Mouse (Mus musculus) MEL (cell line): Measurements from ENCODE around the gene Pon2. TPM values are rescaled to one million over a fixed set of nuclear protein-coding genes. Genes with fewer than 3 reads are reported as not detected.

ENCODE experiments used
- DNase-seq: peaks from one replicate; pipeline ENCODE4 v3.0.0; 2011; ENCODE audit warnings: low read depth, low spot score
- H3K27ac ChIP-seq: 2 replicates; pipeline ENCODE4 v1.5.1; 2012; ENCODE audit warnings: low read depth, mild to moderate bottlenecking, control low read depth, low read length, moderate library complexity; ENCODE audit not compliant: control insufficient read depth
- H3K27me3 ChIP-seq, 2 experiments: fragments of 150-350 bp in 1 of 2; sonication (generic) in 1 of 2; 2 replicates each; pipeline ENCODE4 v1.6.1; 2012; ENCODE audit warnings: low read length in 2 of 2, mild to moderate bottlenecking in 2 of 2, improper control_type of control experiment in 1 of 2, moderate library complexity in 1 of 2; ENCODE audit not compliant: insufficient read depth in 2 of 2, control insufficient read depth in 1 of 2
- H3K36me3 ChIP-seq, 2 experiments: 2 replicates each; pipeline ENCODE4 v1.6.1; 2012 to 2014; ENCODE audit warnings: low read length in 2 of 2, improper control_type of control experiment in 1 of 2, inconsistent platforms in 1 of 2, mild to moderate bottlenecking in 1 of 2; ENCODE audit not compliant: insufficient read depth in 2 of 2, control insufficient read depth in 1 of 2
- H3K4me1 ChIP-seq, 2 experiments: fragments of 150-350 bp in 1 of 2; sonication (generic) in 1 of 2; 2 replicates each; pipeline ENCODE4 v1.6.1; 2012; ENCODE audit warnings: low read length in 2 of 2, improper control_type of control experiment in 1 of 2, mild to moderate bottlenecking in 1 of 2; ENCODE audit not compliant: insufficient read depth in 2 of 2, control insufficient read depth in 1 of 2
- H3K4me3 ChIP-seq, 2 experiments: fragments of 150-350 bp in 1 of 2; sonication (generic) in 1 of 2; 2 replicates each; pipeline ENCODE4 v1.5.1; 2012; ENCODE audit warnings: low read depth in 2 of 2, low read length in 2 of 2, mild to moderate bottlenecking in 2 of 2, moderate library complexity in 2 of 2, control low read depth in 1 of 2, improper control_type of control experiment in 1 of 2; ENCODE audit not compliant: control insufficient read depth in 1 of 2, insufficient read depth in 1 of 2
- H3K79me2 ChIP-seq: 2 replicates; pipeline ENCODE4 v1.6.1; 2012; ENCODE audit warnings: mild to moderate bottlenecking, low read length, moderate library complexity; ENCODE audit not compliant: control insufficient read depth, poor library complexity, insufficient read depth
- H3K9ac ChIP-seq: 2 replicates; pipeline ENCODE4 v1.6.1; 2012; ENCODE audit warnings: low read depth, mild to moderate bottlenecking, control low read depth, low read length, moderate library complexity; ENCODE audit not compliant: control insufficient read depth, poor library complexity, severe bottlenecking
- H3K9me3 ChIP-seq: fragments of 150-350 bp; sonication (generic); replicated peaks from 2 replicates; pipeline ENCODE4 v1.6.1; 2012; ENCODE audit warnings: mild to moderate bottlenecking, low read length, improper control_type of control experiment, moderate library complexity; ENCODE audit not compliant: insufficient read depth
- BHLHE40 ChIP-seq: IDR thresholded peaks from 2 replicates; pipeline ENCODE4 v1.6.1; 2012; ENCODE audit warnings: low read depth, mild to moderate bottlenecking, inconsistent platforms, low read length, improper control_type of control experiment, borderline replicate concordance
- CHD1 ChIP-seq: IDR thresholded peaks from 2 replicates; pipeline ENCODE4 v1.6.1; 2012; ENCODE audit warnings: low read depth, mild to moderate bottlenecking, inconsistent platforms, low read length, improper control_type of control experiment
- CHD2 ChIP-seq: IDR thresholded peaks from 2 replicates; pipeline ENCODE4 v1.6.1; 2011; ENCODE audit warnings: low read length, improper control_type of control experiment
- E2F4 ChIP-seq: IDR thresholded peaks from 2 replicates; pipeline ENCODE4 v1.6.1; 2011; ENCODE audit warnings: low read depth, low read length, improper control_type of control experiment, borderline replicate concordance
- ELF1 ChIP-seq: IDR thresholded peaks from 2 replicates; pipeline ENCODE4 v1.6.1; 2014; ENCODE audit warnings: low read depth, mild to moderate bottlenecking, inconsistent platforms, low read length, improper control_type of control experiment, moderate library complexity
- EP300 ChIP-seq, 2 experiments: IDR thresholded peaks; 2 replicates each; pipeline ENCODE4 v1.6.1; 2011; ENCODE audit warnings: improper control_type of control experiment in 2 of 2, low read length in 2 of 2, low read depth in 1 of 2, mild to moderate bottlenecking in 1 of 2
- ETS1 ChIP-seq: IDR thresholded peaks from 2 replicates; pipeline ENCODE4 v1.6.1; 2012; ENCODE audit warnings: low read depth, mild to moderate bottlenecking, inconsistent platforms, low read length, improper control_type of control experiment, moderate library complexity
- GATA1 ChIP-seq: IDR thresholded peaks from 2 replicates; pipeline ENCODE4 v1.6.1; 2011; ENCODE audit warnings: low read depth, low read length, improper control_type of control experiment
- HCFC1 ChIP-seq: IDR thresholded peaks from 2 replicates; pipeline ENCODE4 v1.6.1; 2012; ENCODE audit warnings: low read depth, mild to moderate bottlenecking, inconsistent platforms, low read length, improper control_type of control experiment, moderate library complexity
- JUND ChIP-seq: IDR thresholded peaks from 2 replicates; pipeline ENCODE4 v1.6.1; 2011; ENCODE audit warnings: low read depth, mild to moderate bottlenecking, improper control_type of control experiment, low read length
- KAT2A ChIP-seq: conservative IDR thresholded peaks from 2 replicates; pipeline ENCODE4 v1.6.1; 2012; ENCODE audit warnings: low read depth, low read length, improper control_type of control experiment, inconsistent platforms
- MAX ChIP-seq: IDR thresholded peaks from 2 replicates; pipeline ENCODE4 v1.6.1; 2011; ENCODE audit warnings: low read length, improper control_type of control experiment
- MAZ ChIP-seq: IDR thresholded peaks from 2 replicates; pipeline ENCODE4 v1.6.1; 2012; ENCODE audit warnings: low read depth, mild to moderate bottlenecking, inconsistent platforms, low read length, improper control_type of control experiment
- MEF2A ChIP-seq: IDR thresholded peaks from 2 replicates; pipeline ENCODE4 v1.6.1; 2014; ENCODE audit warnings: low read depth, mild to moderate bottlenecking, inconsistent platforms, low read length, improper control_type of control experiment; ENCODE audit not compliant: poor library complexity, insufficient replicate concordance, severe bottlenecking; ENCODE audit errors: extremely low read depth
- NRF1 ChIP-seq: IDR thresholded peaks from 2 replicates; pipeline ENCODE4 v1.6.1; 2014; ENCODE audit warnings: low read depth, mild to moderate bottlenecking, inconsistent platforms, low read length, improper control_type of control experiment, moderate library complexity; ENCODE audit not compliant: poor library complexity, insufficient read depth, severe bottlenecking
- POLR2A ChIP-seq, 2 experiments: IDR thresholded peaks; 2 replicates each; pipeline ENCODE4 v1.6.1; 2011 to 2012; ENCODE audit warnings: low read length in 2 of 2, mild to moderate bottlenecking in 2 of 2, control low read depth in 1 of 2, improper control_type of control experiment in 1 of 2, low read depth in 1 of 2, moderate library complexity in 1 of 2; ENCODE audit not compliant: control insufficient read depth in 1 of 2, insufficient read depth in 1 of 2, poor library complexity in 1 of 2
- SIN3A ChIP-seq: IDR thresholded peaks from 2 replicates; pipeline ENCODE4 v1.6.1; 2012; ENCODE audit warnings: low read length, improper control_type of control experiment, inconsistent platforms
- SMC3 ChIP-seq: IDR thresholded peaks from 2 replicates; pipeline ENCODE4 v1.6.1; 2011; ENCODE audit warnings: low read depth, low read length, improper control_type of control experiment
- TBP ChIP-seq: IDR thresholded peaks from 2 replicates; pipeline ENCODE4 v1.8.0; 2011; ENCODE audit warnings: low read depth, low read length, improper control_type of control experiment
- TCF12 ChIP-seq: IDR thresholded peaks from 2 replicates; pipeline ENCODE4 v1.6.1; 2014; ENCODE audit warnings: low read depth, mild to moderate bottlenecking, inconsistent platforms, low read length, improper control_type of control experiment, moderate library complexity
- UBTF ChIP-seq: IDR thresholded peaks from 2 replicates; pipeline ENCODE4 v1.6.1; 2012; ENCODE audit warnings: low read depth, mild to moderate bottlenecking, inconsistent platforms, low read length, improper control_type of control experiment, moderate library complexity, borderline replicate concordance; ENCODE audit not compliant: insufficient read depth
- ZMIZ1 ChIP-seq: IDR thresholded peaks from 2 replicates; pipeline ENCODE4 v1.6.1; 2012; ENCODE audit warnings: low read depth, mild to moderate bottlenecking, inconsistent platforms, low read length, improper control_type of control experiment, moderate library complexity
- ZNF384 ChIP-seq: IDR thresholded peaks from 2 replicates; pipeline ENCODE4 v1.6.1; 2012; ENCODE audit warnings: low read depth, mild to moderate bottlenecking, inconsistent platforms, low read length, improper control_type of control experiment
- polyA plus RNA-seq, 2 experiments: library from polyadenylated mRNA; stranded (reverse) in 1 of 2; unstranded in 1 of 2; fragments of >175 nt in 1 of 2; fragments of >200 nt in 1 of 2; gene quantifications; 2 replicates each; pipeline versions ENCODE4 v1.2.1 to v1.2.4; 2012; ENCODE audit warnings: low replicate concordance in 2 of 2, low read depth in 1 of 2; ENCODE audit not compliant: insufficient read length in 2 of 2, insufficient read depth in 1 of 2, missing spikeins in 1 of 2
- total RNA-seq: library from RNA; depleted of rRNA; stranded (reverse); fragments of 300-350 nt; gene quantifications from 2 replicates; pipeline ENCODE4 v1.2.3, GENCODE M21; 2012

The Pon2 gene
- total and polyA plus RNA-seq, 3 experiments, result 14.4 to 21.2 TPM; not detected in 1

- DNase-seq, result no peak
- Histone ChIP-seq H3K27ac (no peak overlapping the region), H3K79me2 (no peaks in the 10 kb centered on the region), H3K4me3 (no peak overlapping the region), H3K4me1 (peaks cover 0 to 7% of the 10 kb centered on the region in 2 experiments; a peak in 2 of 4 replicates), H3K27me3 (no peaks in the 10 kb centered on the region), H3K9me3 (no peaks in the 10 kb centered on the region), H3K36me3 (peaks cover 0 to 11% of the 10 kb centered on the region in 2 experiments; a peak in 2 of 4 replicates), H3K9ac (no peak overlapping the region)
- no peak for TF ChIP-seq BHLHE40
- no peak for TF ChIP-seq CHD2
- TF ChIP-seq EP300 (IDR thresholded peaks at IDR 0.05; ENCODE audit: low read depth in 1 of 2, low read length in 2 of 2), result no peak
- TF ChIP-seq ZNF384, result no peak
- TF ChIP-seq JUND, result no peak
- TF ChIP-seq CHD1, result no peak
- TF ChIP-seq TBP, result no peak
- no peak for TF ChIP-seq TCF12
These were observed 11.4 kb upstream of the Pon2 start for GRCm38 (mm10) chr6:5309595-5310197.

DNA sequence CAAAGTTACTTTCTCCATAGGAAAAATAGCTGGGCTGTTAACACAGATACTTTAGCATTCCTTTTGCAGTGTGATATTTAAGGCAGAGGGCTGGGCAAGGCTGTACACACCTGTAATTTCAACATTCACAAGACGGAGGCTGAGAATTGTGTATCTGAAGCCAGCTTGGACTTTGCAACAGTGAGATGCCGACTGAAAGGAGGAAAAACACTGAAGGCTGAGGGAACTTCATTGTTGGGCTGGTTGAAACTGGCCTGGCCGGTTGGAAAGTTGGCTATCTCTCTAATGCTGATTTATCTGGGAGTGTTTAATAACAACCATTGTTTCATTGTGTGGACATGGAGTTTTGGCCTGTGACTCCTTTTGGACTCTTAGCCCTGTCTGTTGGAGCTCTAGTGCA, 7.7 kb upstream of the Pon2 start:
- no peaks in the 10 kb centered on the region for H3K79me2 ChIP-seq
- H3K4me3 ChIP-seq, result no peak overlapping the region
- TF ChIP-seq CHD1 (no peak), HCFC1 (no peak), SMC3 (no peak), POLR2A (IDR thresholded peaks at IDR 0.05; ENCODE audit: control insufficient read depth in 1 of 2, insufficient read depth in 1 of 2, low read depth in 1 of 2, low read length in 2 of 2, poor library complexity in 1 of 2) (no peak), NRF1 (no peak), KAT2A (no peak), UBTF (no peak), MAZ (no peak), TBP (no peak), ETS1 (no peak), MAX (no peak), E2F4 (no peak), MEF2A (no peak), GATA1 (no peak), SIN3A (no peak), EP300 (IDR thresholded peaks at IDR 0.05; ENCODE audit: low read depth in 1 of 2, low read length in 2 of 2) (no peak), ZMIZ1 (no peak), TCF12 (no peak), ELF1 (no peak), ZNF384 (no peak)
- TF ChIP-seq, all 39 proteins: peak for 0
- Histone ChIP-seq H3K27ac (no peak overlapping the region), H3K27me3 (no peaks in the 10 kb centered on the region), H3K9me3 (no peaks in the 10 kb centered on the region), H3K4me1 (no peaks in the 10 kb centered on the region), H3K9ac (no peak overlapping the region), H3K36me3 (peaks cover 0 to 2% of the 10 kb centered on the region in 2 experiments; a peak in 1 of 4 replicates)
- DNase-seq, result no peak
